Mouse (Mus musculus) C2C12 (cell line): ENCODE results near the gene Cyp1b1.

Experiments used
- CEBPB ChIP-seq: IDR thresholded peaks from one replicate; pipeline ENCODE4 v1.6.1; 2011; ENCODE audit warnings: low read depth, mild to moderate bottlenecking, control low read depth, moderate library complexity
- CTCF ChIP-seq: IDR thresholded peaks from one replicate; pipeline ENCODE4 v1.5.1; 2011; ENCODE audit not compliant: control insufficient read depth, insufficient read depth, insufficient read length
- FOSL1 ChIP-seq: IDR thresholded peaks from one replicate; pipeline ENCODE4 v1.8.0; 2011; ENCODE audit warnings: mild to moderate bottlenecking, low read length; ENCODE audit not compliant: poor library complexity, insufficient read depth, severe bottlenecking
- MAX ChIP-seq: IDR thresholded peaks from one replicate; pipeline ENCODE4 v1.6.1; 2011; ENCODE audit warnings: mild to moderate bottlenecking, control low read depth
- MYOD1 ChIP-seq: IDR thresholded peaks from one replicate; pipeline ENCODE4 v1.6.1; 2011; ENCODE audit warnings: low read depth; ENCODE audit not compliant: control insufficient read depth, insufficient read length
- MYOG ChIP-seq: IDR thresholded peaks from one replicate; pipeline ENCODE4 v1.6.1; 2011; ENCODE audit not compliant: control insufficient read depth, insufficient read length; ENCODE audit errors: extremely low read depth
- USF1 ChIP-seq: IDR thresholded peaks from one replicate; pipeline ENCODE4 v1.6.1; 2011; ENCODE audit warnings: low read depth, mild to moderate bottlenecking, control low read depth, moderate library complexity

GRCm38 (mm10) chr17:79654187-79654586 lies 60.7 kb downstream of the Cyp1b1 start:
- no peak for TF ChIP-seq CTCF
- TF ChIP-seq MAX = no peak
- no peak for TF ChIP-seq USF1
- TF ChIP-seq CEBPB = no peak
- no peak for TF ChIP-seq MYOG
- TF ChIP-seq MYOD1 = no peak
- TF ChIP-seq FOSL1 = no peak
